Mouse (Mus musculus) ES-Bruce4 (cell line): ENCODE measurements around the gene Rftn2.

Experiments
- CTCF ChIP-seq: IDR thresholded peaks from one replicate; pipeline ENCODE4 v1.8.1; 2011; ENCODE audit warnings: low read depth, low read length
- POLR2A ChIP-seq: IDR thresholded peaks from one replicate; pipeline ENCODE4 v1.8.1; 2011; ENCODE audit warnings: low read length; ENCODE audit not compliant: insufficient read depth

GRCm38 (mm10) chr1:55158821-55159220 is 67.8 kb downstream of the Rftn2 start:
- TF ChIP-seq CTCF (no peak), POLR2A (no peak)
